Mouse (Mus musculus): Measurements from ENCODE around the gene Brwd1.
"Not testable (repeated sequence)": the region's sequence is repeated elsewhere in the genome, so short reads cannot be mapped to it uniquely, and the experiment has no call there.

Brwd1 gene

DNA sequence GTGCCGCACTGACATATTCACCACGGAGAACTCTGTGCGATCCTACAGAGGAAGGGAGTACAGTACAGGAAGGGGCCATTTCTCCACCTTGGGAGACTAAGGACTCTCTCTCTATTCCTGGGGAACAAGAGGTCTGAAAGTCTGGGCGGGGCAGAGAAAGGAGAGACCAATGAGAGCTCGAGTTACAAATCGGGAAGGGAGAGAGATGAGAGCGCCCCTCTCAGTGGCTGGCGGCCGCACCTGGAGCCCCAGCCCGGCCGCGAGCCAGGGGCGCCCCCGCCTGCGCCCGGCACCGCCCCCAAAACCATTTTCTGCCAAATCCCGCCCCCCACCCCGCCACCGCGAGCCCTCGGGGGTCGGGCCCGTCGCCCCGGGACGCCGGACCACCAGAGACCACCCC, 995 bp downstream of the Brwd1 start:
- DNase-seq (ENCODE audit: low read depth) = peak; percentile 82

DNA sequence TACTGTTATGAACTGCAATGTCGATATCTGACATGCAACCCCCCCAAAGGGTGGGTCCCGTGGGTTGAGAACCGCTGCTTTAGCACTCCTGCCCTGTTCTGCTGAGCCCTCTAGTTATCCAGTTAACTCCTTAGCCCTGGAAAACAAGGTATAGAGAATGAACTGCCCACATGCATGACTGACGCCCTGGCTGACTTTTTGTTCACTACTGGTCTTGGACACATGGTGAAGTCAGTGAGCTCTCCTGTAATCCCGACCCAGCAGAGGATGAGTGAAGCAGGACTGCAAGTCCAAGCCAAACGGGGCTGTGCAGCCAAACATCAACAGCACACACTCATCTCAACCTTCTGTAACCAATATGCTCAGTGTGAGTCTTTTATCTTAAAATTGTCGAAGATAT, 1.8 kb downstream of the Brwd1 start:
- DNase-seq (ENCODE audit: low read depth) = no peak

DNA sequence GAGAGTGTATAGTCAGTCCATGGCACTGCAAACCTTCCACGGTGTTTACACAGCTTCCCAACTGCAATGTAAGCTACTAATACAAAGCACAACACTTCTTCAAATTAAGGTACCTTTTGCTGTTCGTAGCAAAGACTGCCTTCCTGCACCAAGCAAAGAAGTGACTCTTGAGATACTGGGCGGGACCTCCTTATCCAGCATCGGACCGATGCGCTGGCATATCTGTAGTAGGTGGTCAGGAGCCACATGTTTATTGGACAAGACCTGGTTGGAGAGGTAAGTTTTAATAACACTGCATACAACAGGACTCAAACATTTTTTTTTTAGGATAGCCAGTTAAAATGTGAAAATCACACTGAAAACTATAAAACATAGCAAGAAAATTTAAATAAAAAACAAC, 14.0 kb downstream of the Brwd1 start:
- no peak for DNase-seq (ENCODE audit: low read depth)

DNA sequence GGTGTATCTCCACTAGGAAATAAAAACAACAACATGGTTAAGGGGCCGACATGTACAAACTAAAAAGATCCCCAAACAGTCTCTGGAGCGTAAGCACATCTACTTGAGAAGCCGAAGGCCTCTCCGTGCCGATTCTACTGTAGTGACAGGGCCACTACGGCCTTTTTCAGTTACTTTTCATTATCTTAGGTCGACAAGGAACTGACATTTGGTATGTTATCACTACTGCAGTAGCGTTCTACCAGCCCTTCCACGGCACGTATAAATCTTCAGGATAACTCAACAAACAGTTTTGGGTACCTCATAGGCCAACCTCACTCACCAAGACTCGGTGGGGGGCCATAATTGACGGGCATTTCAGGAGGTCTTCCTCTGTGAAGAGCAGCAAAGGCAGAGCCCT, 16.2 kb downstream of the Brwd1 start:
- DNase-seq (ENCODE audit: low read depth) = no peak

DNA sequence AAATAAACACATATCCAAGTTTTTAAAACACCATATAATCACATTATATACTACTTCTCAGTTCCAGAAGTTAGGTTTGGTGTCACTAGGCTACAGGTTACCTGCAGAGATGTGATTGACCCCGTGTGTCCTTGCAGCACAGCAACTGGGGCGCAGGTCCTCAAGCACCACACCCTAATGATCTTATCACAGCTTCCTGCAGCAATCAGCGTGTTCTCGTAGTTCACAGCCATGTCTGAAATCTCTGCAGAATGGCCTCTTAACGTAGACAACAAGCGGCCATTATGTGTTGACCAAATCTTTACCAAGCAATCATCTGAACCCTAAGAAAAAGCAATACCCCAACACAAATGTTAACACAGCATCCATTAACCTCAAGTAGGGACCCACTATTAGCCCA, 17.7 kb downstream of the Brwd1 start:
- no peak for DNase-seq (ENCODE audit: low read depth)

DNA sequence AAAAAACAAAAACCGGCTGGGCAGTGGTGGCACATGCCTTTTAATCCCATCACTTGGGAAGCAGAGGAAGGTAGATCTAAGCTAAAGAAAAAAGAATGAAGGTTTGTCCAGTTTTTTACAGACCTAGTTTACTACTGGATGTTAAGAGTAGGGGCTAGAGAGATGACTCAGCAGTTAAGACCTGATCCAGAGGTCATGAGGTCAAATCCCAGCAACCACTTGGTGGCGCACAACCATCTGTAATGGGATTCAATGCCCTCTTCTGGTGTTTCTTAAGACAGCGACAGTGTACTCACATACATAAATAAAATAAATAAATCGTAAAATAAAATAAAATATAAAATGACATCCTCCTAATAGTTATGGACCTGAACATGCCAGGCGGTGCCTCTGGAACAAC, 38.2 kb downstream of the Brwd1 start:
- DNase-seq (ENCODE audit: low read depth) = peak; percentile 27

DNA sequence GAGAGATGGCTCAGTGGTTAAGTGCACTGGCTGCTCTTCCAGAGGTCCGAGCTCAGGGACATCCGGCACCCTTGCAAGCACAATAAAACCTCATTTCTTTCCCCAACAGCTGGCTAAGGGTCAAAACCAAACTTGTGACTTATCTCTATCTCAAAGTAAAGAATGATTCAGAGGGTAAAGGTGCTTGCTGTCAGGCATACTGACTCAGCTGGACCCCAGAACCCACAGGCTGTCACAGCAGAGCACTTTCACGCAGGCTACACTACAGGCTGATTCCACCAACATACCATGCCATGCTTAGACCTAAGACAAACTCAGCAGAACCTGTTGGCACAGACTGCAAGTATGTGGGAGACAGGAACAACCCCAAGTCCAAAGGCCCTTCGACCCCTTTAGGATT, 41.6 kb downstream of the Brwd1 start:
- DNase-seq (ENCODE audit: low read depth) = no peak

DNA sequence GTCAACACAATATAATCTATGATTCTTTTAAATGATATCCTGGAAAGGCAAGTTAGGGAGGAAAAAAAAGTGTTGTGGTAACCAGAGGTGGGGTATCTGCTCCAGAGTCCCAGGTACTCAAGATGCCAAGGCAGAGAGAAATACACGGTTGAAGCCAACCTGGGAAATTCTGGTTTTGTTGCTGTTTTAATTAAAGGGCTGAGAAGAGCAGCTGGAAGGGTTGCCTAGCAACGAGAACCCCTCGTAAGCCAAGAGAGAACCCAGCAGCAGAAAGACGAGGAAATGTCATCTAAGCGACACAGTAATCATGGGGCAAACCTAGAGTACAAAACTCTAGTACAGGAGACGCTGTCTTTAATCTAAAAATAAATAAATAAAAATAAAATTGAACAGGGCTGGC, 42.8 kb downstream of the Brwd1 start:
- no peak for DNase-seq (ENCODE audit: low read depth)

DNA sequence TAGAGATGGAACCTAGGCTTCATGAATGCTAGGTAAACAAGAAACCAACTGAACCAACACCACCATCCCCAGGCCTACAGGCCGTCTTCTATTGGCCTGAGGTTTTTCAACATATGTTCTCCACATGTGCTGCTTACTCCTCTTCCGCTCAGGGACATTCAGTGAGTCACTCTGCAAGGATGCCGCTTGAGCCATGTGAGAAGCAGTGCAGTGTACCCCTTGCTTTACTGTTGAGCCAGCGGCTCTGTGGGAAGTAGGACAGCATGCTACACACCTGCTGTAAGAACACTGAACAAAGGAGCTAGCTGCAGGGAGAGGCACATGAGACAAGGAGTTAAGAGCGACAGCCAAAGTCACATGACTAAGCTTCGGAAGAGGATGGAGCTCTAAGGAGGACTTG, 47.9 kb downstream of the Brwd1 start:
- no peak for DNase-seq (ENCODE audit: low read depth)

DNA sequence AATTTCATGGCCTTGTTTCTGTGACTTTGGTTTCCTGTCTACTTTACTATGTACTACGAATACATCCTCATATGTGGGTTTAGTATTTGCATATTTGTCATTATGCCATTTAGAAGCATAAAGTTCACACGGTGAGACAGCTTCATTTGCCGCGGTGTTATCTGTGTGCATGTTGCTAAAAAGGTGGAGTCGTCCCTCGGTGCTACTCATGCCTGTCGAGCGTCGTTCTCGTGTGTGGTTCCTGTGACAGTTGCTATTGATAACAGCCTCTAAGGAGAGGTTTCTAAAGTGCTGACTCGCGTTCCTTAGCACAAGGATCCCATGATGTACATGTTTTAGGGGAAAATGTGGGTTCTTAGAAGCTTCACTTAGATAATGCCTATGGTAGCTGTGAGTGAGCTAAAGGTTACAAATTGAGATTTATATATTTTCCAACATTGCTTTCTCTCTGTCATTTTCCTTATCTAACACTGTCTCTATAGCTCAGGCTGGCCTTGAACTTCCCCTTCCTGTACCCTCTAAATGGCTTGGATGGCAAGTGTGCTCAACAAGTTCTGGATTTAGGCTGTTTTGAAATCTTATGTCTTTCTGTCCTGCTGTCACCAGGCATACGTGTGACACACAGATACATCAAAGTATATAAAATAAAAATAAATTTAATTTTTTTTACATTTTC, 49.8 kb downstream of the Brwd1 start:
- peak; percentile 64 for DNase-seq (ENCODE audit: low read depth)

DNA sequence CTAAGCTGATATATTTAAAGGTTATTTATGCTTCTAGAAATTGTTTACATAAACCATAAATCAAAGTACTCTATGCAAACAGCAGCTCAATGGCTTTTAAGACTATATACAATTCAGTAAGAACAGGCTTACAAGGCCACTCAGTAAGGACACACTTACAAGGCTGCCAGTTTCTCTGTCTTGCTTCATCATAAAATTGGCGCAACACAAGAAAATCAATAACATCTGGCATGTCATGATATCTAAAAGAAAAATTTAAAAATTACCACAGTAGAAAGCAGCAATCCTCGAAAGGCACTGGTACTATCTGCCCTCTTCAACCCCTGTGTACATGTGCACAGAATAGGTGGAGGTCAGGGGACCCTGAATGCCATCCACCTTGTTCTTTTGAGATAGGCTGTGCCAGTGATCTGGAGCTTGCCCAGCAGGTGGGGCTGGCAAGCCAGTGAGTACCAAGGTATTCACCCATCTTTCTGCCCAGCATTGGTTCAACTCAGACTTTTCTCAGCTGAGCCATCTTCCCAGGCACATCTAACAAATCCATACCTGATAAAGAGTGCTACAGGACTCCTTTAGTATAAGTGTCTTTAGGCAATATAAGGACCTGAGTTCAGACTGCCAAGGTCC, 51.7 kb downstream of the Brwd1 start:
- DNase-seq (ENCODE audit: low read depth) = no peak

DNA sequence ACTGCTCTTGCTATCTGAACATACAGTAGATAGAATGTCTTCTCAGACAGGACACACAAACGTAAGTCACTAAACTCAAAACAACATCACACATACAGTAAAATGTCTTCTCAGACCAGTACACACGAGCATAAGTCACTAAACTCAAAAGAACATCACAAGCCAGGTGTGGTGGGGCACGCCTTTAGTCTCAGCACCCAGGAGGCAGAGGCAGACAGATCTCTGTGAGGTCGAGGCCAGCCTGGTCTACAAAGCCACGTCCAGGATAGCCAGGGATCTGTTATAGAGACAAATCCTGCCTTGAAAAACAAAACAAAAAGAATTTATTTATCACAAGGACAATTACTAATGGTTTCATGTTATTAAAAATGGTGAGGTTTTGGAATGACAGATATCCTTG, 56.1 kb downstream of the Brwd1 start:
- DNase-seq (ENCODE audit: low read depth) = no peak

DNA sequence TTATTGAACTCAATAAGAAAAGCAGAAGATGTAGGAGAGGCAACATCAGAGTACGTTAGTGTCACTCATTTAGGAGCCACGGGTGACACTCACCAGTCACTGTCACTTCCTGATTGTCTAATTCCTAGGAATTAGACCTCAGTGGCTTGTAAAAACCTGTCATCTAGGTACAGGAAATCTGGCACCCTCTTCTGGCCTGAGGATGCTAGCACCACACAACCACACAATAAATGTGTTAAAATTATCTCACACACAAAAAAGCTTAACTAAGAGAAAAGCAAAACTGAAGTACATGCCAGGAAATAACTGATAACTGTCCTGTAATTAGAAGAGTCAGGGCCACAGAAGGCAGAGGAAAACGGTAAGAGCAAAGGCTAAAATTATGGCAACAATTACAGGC, 57.1 kb downstream of the Brwd1 start:
- no peak for DNase-seq (ENCODE audit: low read depth)

DNA sequence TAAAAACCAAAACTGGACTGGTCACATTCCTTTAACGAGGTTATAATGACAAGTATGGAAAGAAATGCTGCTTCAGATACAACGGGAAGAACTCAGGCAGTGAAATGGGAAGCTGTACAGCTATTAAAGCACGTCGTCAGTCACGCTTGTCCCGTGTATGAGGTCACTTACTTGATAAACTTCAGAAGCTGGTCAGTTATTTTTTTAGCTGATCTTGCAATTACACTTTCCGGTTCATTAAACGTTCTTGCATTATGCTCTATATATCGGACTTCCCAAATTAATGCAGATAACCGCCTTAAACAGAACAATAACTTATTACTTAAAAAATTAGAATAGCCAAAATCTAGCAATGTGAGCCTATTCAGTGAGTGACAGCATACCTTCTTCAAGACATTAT, 61.3 kb downstream of the Brwd1 start:
- DNase-seq (ENCODE audit: low read depth) = no peak

DNA sequence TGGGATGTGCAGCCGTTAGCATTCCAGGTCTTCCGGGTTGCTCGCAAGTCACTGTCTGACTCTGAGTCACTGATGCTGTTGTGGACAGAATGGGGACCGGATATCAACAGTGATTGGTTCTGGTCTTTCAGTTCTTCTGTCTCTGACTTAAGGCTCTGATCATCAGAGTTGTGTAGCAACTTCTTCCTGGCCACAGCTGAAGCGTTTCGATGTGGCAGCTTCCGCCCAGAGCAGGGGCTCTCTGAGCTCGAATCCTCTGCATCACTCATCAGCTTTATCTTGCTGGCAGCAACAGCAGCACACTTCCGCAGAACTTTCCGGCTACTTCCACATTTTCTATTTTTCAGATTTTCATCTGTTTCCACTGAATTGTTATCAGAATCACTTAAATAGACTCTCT, 73.2 kb downstream of the Brwd1 start:
- DNase-seq (ENCODE audit: low read depth) = not testable (repeated sequence)

DNA sequence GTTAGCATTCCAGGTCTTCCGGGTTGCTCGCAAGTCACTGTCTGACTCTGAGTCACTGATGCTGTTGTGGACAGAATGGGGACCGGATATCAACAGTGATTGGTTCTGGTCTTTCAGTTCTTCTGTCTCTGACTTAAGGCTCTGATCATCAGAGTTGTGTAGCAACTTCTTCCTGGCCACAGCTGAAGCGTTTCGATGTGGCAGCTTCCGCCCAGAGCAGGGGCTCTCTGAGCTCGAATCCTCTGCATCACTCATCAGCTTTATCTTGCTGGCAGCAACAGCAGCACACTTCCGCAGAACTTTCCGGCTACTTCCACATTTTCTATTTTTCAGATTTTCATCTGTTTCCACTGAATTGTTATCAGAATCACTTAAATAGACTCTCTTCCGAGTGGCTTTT, 78.0 kb downstream of the Brwd1 start:
- not testable (repeated sequence) for DNase-seq (ENCODE audit: low read depth)

DNA sequence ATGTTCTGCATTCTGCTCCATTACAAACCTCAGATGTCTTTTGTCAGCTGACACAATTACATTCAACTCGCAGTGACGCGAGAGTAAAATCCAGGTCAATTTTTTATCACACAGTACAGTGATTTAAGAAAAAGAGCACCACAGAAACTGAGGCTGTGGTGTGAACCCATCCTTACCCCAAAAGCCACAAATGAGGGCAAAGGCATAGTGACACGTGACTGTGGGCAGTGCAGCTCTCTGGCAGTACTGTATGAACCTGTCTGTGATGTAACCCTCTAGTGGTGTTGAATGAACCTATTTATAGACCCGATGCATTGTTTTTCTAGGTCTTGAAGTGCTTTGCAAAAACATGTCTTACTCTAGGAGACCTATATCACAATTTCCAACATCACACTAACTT, 83.0 kb downstream of the Brwd1 start:
- no peak for DNase-seq (ENCODE audit: low read depth)

DNA sequence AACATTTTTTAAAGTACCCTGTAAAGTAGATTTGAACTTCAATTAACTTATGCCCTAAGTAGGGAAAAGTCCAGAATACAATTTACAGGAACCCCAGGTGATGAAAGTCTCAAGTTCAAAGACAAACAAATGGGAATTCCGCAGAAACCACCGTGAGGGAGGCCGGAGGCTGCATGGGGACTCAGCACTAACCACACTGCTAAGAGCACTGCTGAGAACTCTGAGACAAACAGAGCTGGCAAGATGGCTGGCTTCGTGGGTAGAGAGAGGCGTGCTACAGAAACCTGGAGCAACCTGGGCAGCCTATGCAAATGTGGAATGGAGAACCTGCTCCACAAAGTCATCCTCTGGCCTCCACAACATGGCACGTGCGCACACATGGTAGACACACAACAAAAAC, 86.2 kb downstream of the Brwd1 start:
- no peak for DNase-seq (ENCODE audit: low read depth)

DNA sequence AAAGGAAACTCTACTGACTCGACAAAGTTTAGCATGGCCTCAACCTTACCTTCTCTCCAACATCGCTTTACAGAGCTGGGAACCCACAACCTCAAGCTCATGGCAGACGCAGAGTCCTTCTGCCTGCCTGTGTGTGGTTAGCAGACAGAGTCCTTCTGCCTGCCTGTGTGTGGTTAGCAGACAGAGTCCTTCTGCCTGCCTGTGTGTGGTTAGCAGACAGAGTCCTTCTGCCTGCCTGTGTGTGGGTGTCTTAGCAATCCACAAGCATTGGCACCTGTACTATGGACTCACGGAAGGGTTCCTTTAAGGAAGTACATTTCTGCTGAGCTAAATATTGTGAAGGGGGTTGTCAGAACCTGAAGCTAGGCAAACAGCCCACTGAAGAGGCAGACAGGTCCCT, 87.8 kb downstream of the Brwd1 start:
- not testable (repeated sequence) for DNase-seq (ENCODE audit: low read depth)

DNA sequence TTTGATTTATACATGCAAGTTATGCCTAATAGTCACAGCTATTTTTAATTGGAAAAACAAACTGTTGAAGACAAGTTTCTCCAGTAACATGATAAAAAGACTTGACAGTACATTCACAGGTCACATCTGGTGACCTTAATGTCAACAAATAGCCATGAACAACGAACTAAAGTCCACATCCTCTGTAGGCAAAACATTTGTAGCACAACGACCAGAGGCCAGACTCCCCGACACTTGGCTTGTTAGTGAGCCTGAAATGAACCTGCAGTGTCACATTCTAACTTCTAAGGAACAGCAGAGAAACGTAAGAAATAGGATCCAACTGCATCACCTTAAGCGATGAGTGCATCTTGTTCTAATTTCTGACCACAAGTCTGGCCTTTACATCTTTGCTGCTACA, 89.7 kb downstream of the Brwd1 start:
- no peak for DNase-seq (ENCODE audit: low read depth)

DNA sequence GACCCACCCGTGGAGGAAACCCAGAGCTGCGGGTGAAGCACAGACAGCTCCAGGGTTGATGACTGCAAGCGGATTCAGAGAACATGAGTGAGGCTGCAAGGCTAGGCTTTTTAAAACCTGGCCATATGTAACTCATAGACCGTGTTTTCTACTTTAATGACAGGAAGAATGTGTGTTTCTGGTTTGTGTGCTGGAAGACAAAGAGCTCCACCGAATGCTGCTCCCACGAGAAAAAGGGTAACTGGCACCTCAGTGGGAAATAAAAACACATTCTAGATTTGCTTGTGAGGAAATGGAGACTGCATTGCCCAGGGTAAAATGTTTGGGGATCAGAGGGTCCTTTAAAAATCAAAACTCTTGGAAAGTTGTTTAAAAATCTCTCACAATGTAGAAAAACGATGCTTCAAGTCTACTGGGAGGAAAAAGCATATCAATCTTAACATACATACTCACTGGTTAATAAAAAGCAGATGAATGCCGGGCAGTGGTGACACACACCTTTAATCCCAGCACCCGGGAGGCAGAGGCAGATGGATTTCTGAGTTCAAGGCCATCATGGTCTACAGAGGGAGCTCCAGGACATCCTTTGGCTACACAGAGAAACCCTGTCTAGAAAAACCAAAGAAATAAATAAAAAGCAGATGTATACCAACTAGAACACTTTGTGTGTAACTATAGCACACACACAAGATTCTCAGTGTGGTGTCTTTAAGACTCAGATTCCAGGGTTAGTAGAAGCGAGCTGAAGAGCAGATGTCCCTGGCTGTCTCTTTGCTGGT, 91.0 kb downstream of the Brwd1 start:
- DNase-seq (ENCODE audit: low read depth) = peak; percentile 34

DNA sequence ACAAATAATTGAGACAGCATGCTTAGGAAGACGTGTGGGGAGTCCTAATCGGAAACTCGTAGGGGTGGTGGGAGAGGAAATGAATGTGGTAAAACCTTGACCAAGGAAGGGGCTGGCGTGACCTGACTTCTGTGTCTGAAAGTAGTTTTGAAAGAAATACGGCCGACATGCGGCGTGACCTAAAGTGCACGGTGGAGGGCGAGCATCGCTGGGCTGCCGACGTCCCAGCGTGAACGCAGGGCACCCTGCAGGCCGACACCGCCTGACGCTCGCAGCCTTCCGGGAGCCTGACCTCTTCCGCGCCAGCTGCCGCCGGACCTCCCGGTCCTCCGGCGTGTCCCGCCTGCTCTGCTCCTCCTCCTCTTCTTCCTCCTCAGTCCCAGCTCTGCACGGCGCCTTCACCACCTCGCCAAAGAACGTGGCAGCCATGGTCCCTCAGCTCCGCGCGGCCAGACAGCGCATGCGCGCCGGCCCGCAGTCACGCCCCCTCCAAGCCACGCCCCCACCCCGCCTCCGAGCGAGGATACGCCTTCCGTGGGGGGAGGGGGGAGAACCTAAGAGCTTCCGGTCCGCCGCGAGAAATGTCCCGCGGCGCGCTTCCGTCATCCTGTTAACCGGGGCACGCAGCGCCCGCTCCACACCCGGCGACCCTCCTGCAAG, 91.7 kb downstream of the Brwd1 start, which contains the start of gene Psmg1:
Gene Psmg1 (minus strand): TSS at position 499 of the 660 bp plus-strand sequence.
- DNase-seq (ENCODE audit: low read depth) = peak; percentile 83

DNA sequence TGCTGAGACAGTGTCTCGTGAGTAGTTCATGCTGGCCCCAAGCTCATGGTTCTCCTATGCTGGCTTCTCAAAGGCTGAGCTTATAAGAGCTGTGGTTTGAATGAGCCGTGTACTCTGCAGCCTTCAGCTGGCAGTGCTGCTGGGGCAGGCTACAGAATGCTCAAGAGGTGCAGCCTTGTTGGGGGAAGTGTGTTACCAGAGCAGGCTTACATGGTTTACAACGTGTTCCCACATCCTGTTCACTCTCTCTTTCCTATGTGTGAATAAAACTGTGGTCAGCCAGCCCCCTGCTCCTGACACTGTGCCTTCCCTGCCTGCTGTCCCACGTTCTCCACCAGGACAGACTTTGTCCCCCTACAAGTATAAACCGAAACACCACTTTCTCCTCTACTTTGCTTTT, 97.4 kb downstream of the Brwd1 start:
- DNase-seq (ENCODE audit: low read depth) = no peak
